Comparison of ENCODE assay signal across 24 mouse cellular contexts in genomic region chr9:35138029-35138428, GRCm38 (mm10). TPM values are rescaled to one million over a fixed set of nuclear protein-coding genes. Genes with fewer than 3 reads are reported as not detected.
DNase-seq lines count a peak whose midpoint lies in the region; ATAC-seq and TF ChIP-seq lines count a peak whose summit lies in the region.
"Had no signal": no experiment of that assay in that cellular context is flagged by ENCODE, and none has a peak within 500 bp of the region (broad histone marks: within the 10 kb centered on the region; RNA-seq: fewer than 3 reads in every experiment).

No protein-coding gene starts in this region.

- H3K4me3 ChIP-seq in intestine, embryonic 16.5 days (ENCODE audit: low read length): no peak overlapping the region
- H3K4me3 ChIP-seq in intestine, embryonic 15.5 days (replicated peaks): no peak overlapping the region
- no peak overlapping the region for H3K4me3 ChIP-seq in intestine, postnatal 0 days (ENCODE audit: low read depth, low read length)
- no peak overlapping the region for H3K4me3 ChIP-seq in liver, embryonic 15.5 days (replicated peaks)
- H3K4me3 ChIP-seq in midbrain, embryonic 16.5 days (ENCODE audit: low read depth, low read length): no peak overlapping the region
- H3K4me3 ChIP-seq: forebrain, embryonic 10.5 days; layer of hippocampus, adult 2 months; limb, embryonic 12.5 days; midbrain, embryonic 13.5 days; neural tube, embryonic 13.5 days had no signal

- WGBS in intestine, embryonic 16.5 days: 68% methylated on average over 7 of the region's 7 CpGs
- 71% methylated on average over 7 of the region's 7 CpGs for WGBS in intestine, embryonic 15.5 days
- WGBS in intestine, postnatal 0 days: 49% methylated on average over 7 of the region's 7 CpGs
- 69% methylated on average over 7 of the region's 7 CpGs for WGBS in liver, embryonic 15.5 days (ENCODE audit: insufficient replicate concordance)
- 83% methylated on average over 7 of the region's 7 CpGs for WGBS in midbrain, embryonic 16.5 days

- peak; percentile 49 for DNase-seq in NIH3T3 (ENCODE audit: low read depth)
- no peak for DNase-seq in layer of hippocampus, adult 18-20 months (ENCODE audit: low spot score in 2 of 2)
- no peak for DNase-seq in cerebellum, adult 18-20 months
- DNase-seq: adrenal gland, adult 8-10 months; cerebellum, postnatal 10 days; heart, postnatal 4 days; kidney, postnatal 10 days; layer of hippocampus, postnatal 36 days; lung, embryonic 14.5 days; thymus, postnatal 25 days had no signal

- no peaks in the 10 kb centered on the region for H3K9me3 ChIP-seq in intestine, embryonic 16.5 days (ENCODE audit: control insufficient read depth, low read length)
- H3K9me3 ChIP-seq in intestine, embryonic 15.5 days: no peaks in the 10 kb centered on the region
- no peaks in the 10 kb centered on the region for H3K9me3 ChIP-seq in intestine, postnatal 0 days (ENCODE audit: control insufficient read depth)
- no peaks in the 10 kb centered on the region for H3K9me3 ChIP-seq in liver, embryonic 15.5 days (replicated peaks)
- no peaks in the 10 kb centered on the region for H3K9me3 ChIP-seq in midbrain, embryonic 16.5 days (replicated peaks; ENCODE audit: control insufficient read depth, low read length, poor library complexity, severe bottlenecking)
- H3K9me3 ChIP-seq: forebrain, embryonic 10.5 days; limb, embryonic 12.5 days; midbrain, embryonic 13.5 days; neural tube, embryonic 13.5 days had no signal

- no peak overlapping the region for H3K27ac ChIP-seq in intestine, embryonic 16.5 days (ENCODE audit: low read length)
- H3K27ac ChIP-seq in intestine, embryonic 15.5 days: no peak overlapping the region
- no peak overlapping the region for H3K27ac ChIP-seq in intestine, postnatal 0 days (ENCODE audit: low read depth, low read length)
- peak overlapping the region; percentile 57 for H3K27ac ChIP-seq in liver, embryonic 15.5 days (replicated peaks)
- no peak overlapping the region for H3K27ac ChIP-seq in midbrain, embryonic 16.5 days (ENCODE audit: low read length)
- H3K27ac ChIP-seq: forebrain, embryonic 10.5 days; hindbrain, embryonic 14.5 days; layer of hippocampus, adult 2 months; limb, embryonic 12.5 days; midbrain, embryonic 13.5 days; neural tube, embryonic 13.5 days had no signal

- H3K27me3 ChIP-seq in intestine, embryonic 16.5 days (replicated peaks; ENCODE audit: control insufficient read depth, insufficient read depth, low read length): no peaks in the 10 kb centered on the region
- H3K27me3 ChIP-seq in intestine, embryonic 15.5 days (replicated peaks): no peaks in the 10 kb centered on the region
- no peaks in the 10 kb centered on the region for H3K27me3 ChIP-seq in intestine, postnatal 0 days (replicated peaks; ENCODE audit: control insufficient read depth, insufficient read depth, low read length)
- H3K27me3 ChIP-seq in liver, embryonic 15.5 days: no peaks in the 10 kb centered on the region
- no peaks in the 10 kb centered on the region for H3K27me3 ChIP-seq in midbrain, embryonic 16.5 days (ENCODE audit: control insufficient read depth, insufficient read depth, low read depth, low read length)
- H3K27me3 ChIP-seq: limb, embryonic 12.5 days; midbrain, embryonic 13.5 days; neural tube, embryonic 13.5 days had no signal

- 0 out of 2 replicates have a peak, but pooled peaks cover 6% of the 10 kb centered on the region for H3K36me3 ChIP-seq in intestine, embryonic 16.5 days (ENCODE audit: control insufficient read depth, insufficient read depth, low read length)
- H3K36me3 ChIP-seq in intestine, embryonic 15.5 days: 0 out of 2 replicates have a peak, but pooled peaks cover 2% of the 10 kb centered on the region
- H3K36me3 ChIP-seq in intestine, postnatal 0 days (ENCODE audit: control insufficient read depth, insufficient read depth): peaks cover 6% of the 10 kb centered on the region; the same call in 1 of the 2 replicates
- 0 out of 2 replicates have a peak, but pooled peaks cover 9% of the 10 kb centered on the region for H3K36me3 ChIP-seq in liver, embryonic 15.5 days (replicated peaks)
- H3K36me3 ChIP-seq in midbrain, embryonic 16.5 days (ENCODE audit: control insufficient read depth, insufficient read depth, low read length): no peaks in the 10 kb centered on the region; the same call in 1 of the 2 replicates
- H3K36me3 ChIP-seq: neural tube, embryonic 13.5 days had no signal

- no peak overlapping the region for H3K4me2 ChIP-seq in intestine, embryonic 16.5 days (ENCODE audit: low read depth, low read length)
- H3K4me2 ChIP-seq in intestine, embryonic 15.5 days (replicated peaks): no peak overlapping the region
- no peak overlapping the region for H3K4me2 ChIP-seq in intestine, postnatal 0 days (replicated peaks; ENCODE audit: low read depth)
- no peak overlapping the region for H3K4me2 ChIP-seq in liver, embryonic 15.5 days
- H3K4me2 ChIP-seq in midbrain, embryonic 16.5 days (ENCODE audit: low read length): no peak overlapping the region
- H3K4me2 ChIP-seq: hindbrain, embryonic 14.5 days; limb, embryonic 12.5 days; lung, embryonic 14.5 days; midbrain, embryonic 13.5 days; neural tube, embryonic 13.5 days had no signal

- no peak overlapping the region for H3K9ac ChIP-seq in intestine, embryonic 16.5 days (ENCODE audit: low read depth, low read length)
- no peak overlapping the region for H3K9ac ChIP-seq in intestine, embryonic 15.5 days
- H3K9ac ChIP-seq in intestine, postnatal 0 days (ENCODE audit: low read depth, low read length): no peak overlapping the region
- no peak overlapping the region for H3K9ac ChIP-seq in liver, embryonic 15.5 days
- H3K9ac ChIP-seq in midbrain, embryonic 16.5 days (ENCODE audit: low read depth, low read length): no peak overlapping the region
- H3K9ac ChIP-seq: hindbrain, embryonic 14.5 days; limb, embryonic 12.5 days; lung, embryonic 14.5 days; midbrain, embryonic 13.5 days; neural tube, embryonic 13.5 days had no signal

- peak; percentile 43 for ATAC-seq in intestine, embryonic 16.5 days
- ATAC-seq in intestine, embryonic 15.5 days: no peak
- peak; percentile 70 for ATAC-seq in intestine, postnatal 0 days
- ATAC-seq in liver, embryonic 15.5 days (ENCODE audit: insufficient read depth): peak; percentile 75
- ATAC-seq in midbrain, embryonic 16.5 days: no peak
- ATAC-seq: CD4-positive, CD25-positive, alpha-beta regulatory T cell, adult 4 months; forebrain, embryonic 16.5 days; inflammation-experienced regulatory T-cells, adult 6 months; midbrain, embryonic 13.5 days had no signal

- H3K4me1 ChIP-seq in intestine, embryonic 16.5 days (ENCODE audit: control insufficient read depth, insufficient read depth, low read length): no peaks in the 10 kb centered on the region; the same call in 1 of the 2 replicates
- H3K4me1 ChIP-seq in intestine, embryonic 15.5 days (replicated peaks): no peaks in the 10 kb centered on the region
- H3K4me1 ChIP-seq in intestine, postnatal 0 days (replicated peaks; ENCODE audit: control insufficient read depth, insufficient read depth, low read length): no peaks in the 10 kb centered on the region
- peaks cover 52% of the 10 kb centered on the region for H3K4me1 ChIP-seq in liver, embryonic 15.5 days (replicated peaks)
- H3K4me1 ChIP-seq in midbrain, embryonic 16.5 days (ENCODE audit: control insufficient read depth, insufficient read depth, low read length): no peaks in the 10 kb centered on the region; the same call in 1 of the 2 replicates
- H3K4me1 ChIP-seq: midbrain, embryonic 13.5 days had no signal

- TF ChIP-seq CTCF in intestine, postnatal 0 days (IDR thresholded peaks at IDR 0.05; ENCODE audit: low read depth): peak; percentile 47

RNA-seq across cellular contexts. Expression of gene St3gal4, which starts 19.0 kb away (rescaled TPM):
- 250 and 291 TPM in 2 replicates for polyA plus RNA-seq in intestine, embryonic 16.5 days (2015; fragmentation: Nextera tagmentation; extraction: Ambion mirVana)
- 146 and 161 TPM in 2 replicates for polyA plus RNA-seq in intestine, embryonic 15.5 days (2015; fragmentation: Nextera tagmentation; extraction: Ambion mirVana)
- 242 and 257 TPM in 2 replicates for polyA plus RNA-seq in intestine, postnatal 0 days (2015; fragmentation: Nextera tagmentation; extraction: Ambion mirVana)
- polyA plus RNA-seq in liver, embryonic 15.5 days (2015; fragmentation: Nextera tagmentation; extraction: Ambion mirVana): 24.2 and 24.7 TPM in 2 replicates
- 10 to 100 TPM; 26.8 to 31.0 TPM for total RNA-seq in layer of hippocampus, adult 18-20 months (2021)
- 15.9 and 17.9 TPM in 2 replicates for polyA plus RNA-seq in midbrain, embryonic 16.5 days (2015; fragmentation: Nextera tagmentation; extraction: Ambion mirVana)

RNA-seq across cellular contexts. Expression of gene Dcps, which starts 37.8 kb away (rescaled TPM):
- polyA plus RNA-seq in intestine, embryonic 16.5 days (2015; fragmentation: Nextera tagmentation; extraction: Ambion mirVana): 73.5 and 88.2 TPM in 2 replicates
- polyA plus RNA-seq in intestine, embryonic 15.5 days (2015; fragmentation: Nextera tagmentation; extraction: Ambion mirVana): 86.1 and 87.1 TPM in 2 replicates
- 25.7 and 26.1 TPM in 2 replicates for polyA plus RNA-seq in intestine, postnatal 0 days (2015; fragmentation: Nextera tagmentation; extraction: Ambion mirVana)
- polyA plus RNA-seq in liver, embryonic 15.5 days (2015; fragmentation: Nextera tagmentation; extraction: Ambion mirVana): 49.2 and 50.0 TPM in 2 replicates
- total RNA-seq in layer of hippocampus, adult 18-20 months (2021): 10 to 100 TPM; 21.1 to 21.2 TPM
- polyA plus RNA-seq in midbrain, embryonic 16.5 days (2015; fragmentation: Nextera tagmentation; extraction: Ambion mirVana): 73.4 and 79.2 TPM in 2 replicates

Comparison
In these comparisons a context has a peak if more than half of its experiments do, and no peak if none do; other contexts are left out.
1. ATAC-seq: peak in intestine, embryonic 16.5 days (single experiment), intestine, postnatal 0 days (single experiment) and liver, embryonic 15.5 days (single experiment); none in intestine, embryonic 15.5 days (single experiment) and midbrain, embryonic 16.5 days (single experiment).